Mouse (Mus musculus) forebrain, embryonic 11.5 days (tissue): Measurements from ENCODE around the gene Ephb2. TPM values are rescaled to one million over a fixed set of nuclear protein-coding genes. Genes with fewer than 3 reads are reported as not detected.

Experiments used
- ATAC-seq: fragments of 200-750 bp; cut with Nextera tagmentation; replicated peaks from 2 replicates; pipeline ENCODE4 v1.8.0; 2017; ENCODE audit warnings: moderate TSS enrichment; ENCODE audit not compliant: low FRiP score
- DNase-seq: peaks from one replicate; pipeline ENCODE4 v3.0.0-alpha.2; 2017; ENCODE audit warnings: low spot score
- H3K27ac ChIP-seq: fragments of 300-500 bp; sonication (generic); 2 replicates; pipeline ENCODE4 v1.5.1; 2014; ENCODE audit warnings: low read depth, low read length
- H3K27me3 ChIP-seq: fragments of 300-500 bp; sonication (generic); 2 replicates; pipeline ENCODE4 v1.6.1; 2014; ENCODE audit warnings: mild to moderate bottlenecking, low read length, mixed read lengths; ENCODE audit not compliant: control insufficient read depth, insufficient read depth
- H3K36me3 ChIP-seq: fragments of 300-500 bp; sonication (generic); 2 replicates; pipeline ENCODE4 v1.6.1; 2014; ENCODE audit warnings: mild to moderate bottlenecking, low read length, moderate library complexity, mixed read lengths; ENCODE audit not compliant: control insufficient read depth, insufficient read depth
- H3K4me1 ChIP-seq: fragments of 300-500 bp; sonication (generic); replicated peaks from 2 replicates; pipeline ENCODE4 v1.6.1; 2014; ENCODE audit warnings: low read length, mixed read lengths; ENCODE audit not compliant: control insufficient read depth, insufficient read depth
- H3K4me2 ChIP-seq: fragments of 300-500 bp; sonication (generic); 2 replicates; pipeline ENCODE4 v1.6.1; 2014; ENCODE audit warnings: low read depth, mild to moderate bottlenecking, low read length, moderate library complexity, mixed read lengths; ENCODE audit not compliant: severe bottlenecking
- H3K4me3 ChIP-seq: fragments of 300-500 bp; sonication (generic); 2 replicates; pipeline ENCODE4 v1.5.1; 2014; ENCODE audit warnings: low read depth, low read length
- H3K9ac ChIP-seq: fragments of 300-500 bp; sonication (generic); 2 replicates; pipeline ENCODE4 v1.6.1; 2014; ENCODE audit warnings: low read length
- H3K9me3 ChIP-seq: fragments of 300-500 bp; sonication (generic); 2 replicates; pipeline ENCODE4 v1.6.1; 2016; ENCODE audit warnings: low read length, mixed read lengths; ENCODE audit not compliant: control insufficient read depth
- WGBS: fragments of 180-500 bp; shearing (Covaris S2); extraction: QIAGEN DNeasy Blood & Tissue Kit; methylation state at CpG from one replicate; pipeline ENCODE4 v1.1.7; 2014; 5-methylcytosine and 5-hydroxymethylcytosine counted together
- polyA plus RNA-seq: library from polyadenylated mRNA; unstranded; fragments of >200 nt; fragmentation: Nextera tagmentation; extraction: Ambion mirVana; gene quantifications from 2 replicates; pipeline ENCODE4 v1.2.1, GENCODE M21; 2014

Ephb2 gene
- polyA plus RNA-seq, 1 experiment from 2014 or later: 36.9 TPM

DNA sequence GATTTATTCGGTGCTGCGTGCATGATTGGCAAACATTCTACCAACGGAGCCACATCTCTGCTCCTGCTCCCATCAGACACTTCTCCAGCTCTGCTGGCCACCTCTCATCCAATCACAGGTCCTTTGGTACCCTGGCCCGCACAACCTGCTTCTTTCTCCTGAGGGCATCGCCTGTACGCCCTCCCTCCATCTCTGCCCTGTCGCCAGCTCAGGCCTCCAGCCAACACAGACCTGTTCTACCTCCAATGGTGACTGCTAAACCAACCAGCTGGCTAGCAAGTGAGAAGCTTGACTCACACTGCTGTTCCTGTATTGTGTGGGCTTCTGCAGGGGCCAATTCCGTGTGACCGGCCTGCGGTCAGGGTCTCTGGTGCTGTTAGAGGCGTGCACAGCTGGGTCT, 134.6 kb downstream of the Ephb2 start:
- Histone ChIP-seq H3K9me3 (no peaks in the 10 kb centered on the region), H3K4me2 (no peak overlapping the region), H3K36me3 (no peaks in the 10 kb centered on the region), H3K9ac (no peak overlapping the region), H3K27me3 (no peaks in the 10 kb centered on the region), H3K27ac (no peak overlapping the region), H3K4me1 (peaks cover 22% of the 10 kb centered on the region), H3K4me3 (no peak overlapping the region)
- no peak for ATAC-seq
- no peak for DNase-seq
- 91% methylated on average over 11 of the region's 11 CpGs for WGBS

DNA sequence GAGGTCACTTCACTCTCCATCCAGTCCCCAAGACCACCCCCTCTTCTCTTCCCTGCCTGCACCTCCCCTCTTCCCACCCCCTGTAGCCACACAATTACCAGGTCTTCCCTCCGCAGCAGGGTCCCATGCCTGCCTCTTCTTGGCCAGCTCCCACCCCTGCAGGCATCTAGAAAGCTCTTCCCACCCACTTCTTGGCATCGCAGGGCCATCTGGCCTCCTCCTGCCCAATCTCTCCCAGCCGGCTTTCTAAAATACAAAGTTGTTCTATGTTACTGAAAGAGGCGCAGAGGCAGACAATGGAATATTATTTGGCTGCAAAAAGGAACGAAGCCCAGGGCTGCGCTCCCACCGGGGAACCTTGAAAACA, 136.7 kb downstream of the Ephb2 start:
- Histone ChIP-seq H3K9me3 (no peaks in the 10 kb centered on the region), H3K4me3 (no peak overlapping the region), H3K27ac (no peak overlapping the region), H3K27me3 (no peaks in the 10 kb centered on the region), H3K9ac (no peak overlapping the region), H3K36me3 (no peaks in the 10 kb centered on the region; the same call in 1 of the 2 replicates), H3K4me1 (peaks cover 13% of the 10 kb centered on the region; the same call in 1 of the 2 replicates), H3K4me2 (no peak overlapping the region)
- DNase-seq: no peak
- 64% methylated on average over 7 of the region's 7 CpGs for WGBS
- ATAC-seq: no peak

DNA sequence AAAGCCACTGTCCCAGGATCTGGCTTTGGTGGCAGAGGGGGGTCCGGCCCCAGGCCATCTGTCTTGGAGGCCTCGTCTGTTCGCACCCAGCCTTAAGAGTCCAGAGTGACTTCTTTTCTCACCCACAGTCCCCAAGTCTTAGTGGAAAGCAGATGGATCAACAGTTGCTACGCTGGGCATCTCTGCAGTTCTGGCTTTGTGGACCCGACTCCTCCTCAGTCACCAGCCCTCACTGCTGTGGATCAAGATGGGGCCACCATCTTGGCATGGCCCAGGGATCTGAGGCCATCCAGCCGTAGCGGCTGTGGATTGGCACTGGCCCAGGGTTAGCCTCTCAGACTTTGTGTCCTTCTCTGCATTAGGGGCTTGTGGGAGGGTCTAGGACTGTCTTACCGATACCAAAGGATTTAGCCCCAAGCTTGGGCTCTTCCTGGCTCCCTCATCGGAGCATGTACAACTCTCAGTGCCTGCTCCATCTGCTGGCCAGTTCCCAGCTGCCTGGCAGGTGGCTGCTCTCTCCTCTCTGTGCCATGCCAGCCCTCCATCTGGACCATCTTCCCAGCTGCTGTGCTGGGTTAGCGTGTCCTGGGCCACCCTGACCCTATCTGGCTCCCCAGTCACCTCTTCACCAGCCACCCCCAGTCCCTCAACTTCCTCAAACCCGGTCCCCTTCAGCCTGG, 137.2 kb downstream of the Ephb2 start:
- H3K4me2 ChIP-seq: no peak overlapping the region
- no peak overlapping the region for H3K9ac ChIP-seq
- no peak overlapping the region for H3K4me3 ChIP-seq
- no peaks in the 10 kb centered on the region for H3K9me3 ChIP-seq
- H3K27me3 ChIP-seq: no peaks in the 10 kb centered on the region
- 84% methylated on average over 11 of the region's 11 CpGs for WGBS
- ATAC-seq: no peak
- H3K36me3 ChIP-seq: peaks cover 3% of the 10 kb centered on the region; the same call in 1 of the 2 replicates
- no peak overlapping the region for H3K27ac ChIP-seq
- peaks cover 13% of the 10 kb centered on the region; the same call in 1 of the 2 replicates for H3K4me1 ChIP-seq
- no peak for DNase-seq

DNA sequence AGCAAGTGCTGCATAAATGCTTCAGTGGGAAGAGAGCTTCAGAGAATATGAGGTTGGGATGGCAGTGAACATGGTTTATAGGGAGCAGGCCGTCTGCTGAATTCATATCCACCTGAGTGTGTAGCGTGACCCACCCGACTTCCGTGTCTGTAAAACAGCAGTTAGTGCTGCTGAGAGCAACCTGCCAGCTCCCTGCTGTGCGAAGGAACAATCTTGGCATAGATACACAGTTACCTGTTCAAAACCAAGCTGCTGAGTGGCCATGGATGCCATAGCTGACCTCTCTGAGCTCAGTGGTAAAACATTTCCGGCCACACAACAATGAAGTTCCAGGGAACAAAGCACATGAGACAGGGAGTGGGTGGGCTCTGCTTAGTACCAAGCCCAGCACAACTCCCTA, 138.5 kb downstream of the Ephb2 start:
- no peak overlapping the region for H3K4me3 ChIP-seq
- H3K9me3 ChIP-seq: no peaks in the 10 kb centered on the region
- H3K27ac ChIP-seq: no peak overlapping the region
- ATAC-seq (no peak), DNase-seq (no peak)
- H3K9ac ChIP-seq: no peak overlapping the region
- no peak overlapping the region for H3K4me2 ChIP-seq
- H3K4me1 ChIP-seq: peaks cover 8% of the 10 kb centered on the region; the same call in 1 of the 2 replicates
- H3K27me3 ChIP-seq: no peaks in the 10 kb centered on the region
- 83% methylated on average over 6 of the region's 6 CpGs for WGBS
- H3K36me3 ChIP-seq: peaks cover 12% of the 10 kb centered on the region; the same call in 1 of the 2 replicates

DNA sequence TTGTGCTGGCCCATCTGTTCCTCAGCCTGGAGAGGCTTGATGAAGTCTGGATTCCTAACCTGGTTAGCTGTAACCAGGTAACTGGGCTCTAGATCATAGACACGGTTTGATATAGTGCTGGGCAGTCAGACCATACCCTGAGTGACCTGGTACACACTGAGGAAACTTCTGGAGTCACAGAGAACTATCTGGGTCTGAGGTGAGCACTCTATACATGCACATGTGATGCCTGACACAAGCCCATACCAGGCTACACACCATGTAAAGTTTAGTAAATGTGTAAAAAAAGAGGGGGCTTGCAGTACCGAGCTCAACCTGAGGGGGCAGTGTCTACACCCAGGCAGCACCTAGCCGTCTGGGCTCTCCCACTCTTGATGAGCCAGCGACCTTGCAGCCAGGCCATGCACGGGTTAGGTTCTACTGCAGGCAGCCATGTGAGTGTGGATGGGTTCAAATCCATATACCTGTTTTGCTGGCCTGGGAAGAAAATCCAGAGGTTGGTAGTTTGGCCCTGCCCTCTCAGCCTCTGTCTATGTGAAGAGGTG, 139.3 kb downstream of the Ephb2 start:
- WGBS: 21% methylated on average over 5 of the region's 5 CpGs
- DNase-seq: peak; percentile 87
- H3K36me3 ChIP-seq: peaks cover 16% of the 10 kb centered on the region; the same call in 1 of the 2 replicates

DNA sequence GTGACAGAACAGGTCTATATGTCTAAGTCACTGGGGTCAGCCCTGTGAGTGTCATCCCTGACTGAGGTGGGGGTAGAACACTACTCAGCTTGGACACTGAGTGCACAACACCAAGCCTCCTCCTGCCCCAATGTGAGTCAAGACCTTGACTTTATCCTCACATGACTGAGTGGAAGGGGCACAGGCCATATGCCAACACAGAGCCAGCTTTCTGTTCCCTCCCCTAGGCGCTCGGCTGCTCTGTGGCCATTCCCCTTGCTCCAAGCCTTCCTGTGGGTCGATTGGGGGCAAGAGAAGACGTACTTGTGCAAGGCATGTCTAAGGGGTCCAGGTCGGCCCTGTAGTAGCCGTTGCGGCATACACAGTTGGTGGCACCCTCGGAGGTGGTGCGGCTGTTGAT, 140.1 kb downstream of the Ephb2 start:
- Histone ChIP-seq H3K4me3 (no peak overlapping the region), H3K4me1 (peaks cover 5% of the 10 kb centered on the region; the same call in 1 of the 2 replicates), H3K9me3 (no peaks in the 10 kb centered on the region), H3K27ac (no peak overlapping the region), H3K36me3 (peaks cover 16% of the 10 kb centered on the region; the same call in 1 of the 2 replicates), H3K27me3 (no peaks in the 10 kb centered on the region), H3K4me2 (no peak overlapping the region), H3K9ac (no peak overlapping the region)
- DNase-seq (no peak), ATAC-seq (no peak)
- WGBS: 95% methylated on average over 9 of the region's 9 CpGs

More for the DNA sequence above, 139.3 kb downstream of the Ephb2 start:
- Histone ChIP-seq H3K27ac (no peak overlapping the region), H3K4me1 (peaks cover 7% of the 10 kb centered on the region; the same call in 1 of the 2 replicates), H3K27me3 (no peaks in the 10 kb centered on the region), H3K9me3 (no peaks in the 10 kb centered on the region), H3K4me3 (no peak overlapping the region), H3K9ac (no peak overlapping the region), H3K4me2 (no peak overlapping the region)
- ATAC-seq: 0 out of 2 replicates have a peak, but pooled peaks have one; percentile 21

DNA sequence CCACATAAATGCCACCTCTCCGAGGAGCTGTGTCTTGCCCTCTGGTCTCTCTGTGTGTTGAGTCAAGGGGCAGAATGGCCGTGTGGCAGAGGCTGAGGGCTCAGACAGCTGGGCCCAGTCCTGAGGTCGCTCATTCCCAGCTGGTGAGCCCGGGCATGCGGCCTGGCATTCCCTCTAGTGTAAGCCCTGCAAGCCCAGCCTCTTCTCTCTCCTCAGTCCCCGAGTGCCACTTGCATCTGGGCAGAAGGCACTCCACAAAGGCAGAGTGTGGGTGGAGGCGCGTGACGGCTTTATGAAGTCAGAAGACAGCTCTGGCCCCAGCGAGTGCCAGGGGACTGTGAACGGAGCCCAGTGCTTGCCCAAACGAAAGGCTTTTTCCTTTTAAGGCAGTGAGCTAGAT, 145.8 kb downstream of the Ephb2 start:
- 0 out of 2 replicates have a peak, but pooled peaks cover 4% of the 10 kb centered on the region for H3K4me1 ChIP-seq
- peaks cover 16% of the 10 kb centered on the region; the same call in 1 of the 2 replicates for H3K36me3 ChIP-seq
- no peak overlapping the region for H3K4me3 ChIP-seq
- 94% methylated on average over 12 of the region's 12 CpGs for WGBS
- no peak overlapping the region for H3K9ac ChIP-seq
- no peak overlapping the region for H3K4me2 ChIP-seq
- no peaks in the 10 kb centered on the region for H3K9me3 ChIP-seq
- no peak for ATAC-seq
- no peak for DNase-seq
- no peak overlapping the region for H3K27ac ChIP-seq
- H3K27me3 ChIP-seq: no peaks in the 10 kb centered on the region

DNA sequence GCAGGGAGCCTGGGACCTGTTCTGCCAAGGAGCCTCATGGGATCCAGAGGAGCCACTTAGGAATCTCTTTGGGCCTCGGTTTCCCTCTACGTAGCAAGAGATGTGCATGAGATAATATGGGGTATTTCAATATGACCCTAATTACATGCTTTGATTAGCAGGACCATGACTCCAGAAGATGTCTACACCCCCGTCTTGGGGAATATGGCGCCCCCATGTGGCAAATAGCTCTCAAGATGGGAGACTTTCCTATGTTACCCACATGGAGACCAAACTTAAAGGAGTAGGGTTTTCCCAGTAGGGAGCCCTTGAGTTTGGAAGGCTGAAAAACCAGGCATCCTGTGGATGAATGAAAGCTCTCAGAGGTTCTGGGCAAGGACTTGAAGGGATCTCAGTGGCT, 147.7 kb downstream of the Ephb2 start:
- H3K9ac ChIP-seq: no peak overlapping the region
- H3K9me3 ChIP-seq: no peaks in the 10 kb centered on the region
- H3K27ac ChIP-seq: no peak overlapping the region
- no peak overlapping the region for H3K4me3 ChIP-seq
- H3K4me2 ChIP-seq: no peak overlapping the region
- ATAC-seq (no peak), DNase-seq (no peak)
- 71% methylated on average over 4 of the region's 4 CpGs for WGBS
- H3K4me1 ChIP-seq: 0 out of 2 replicates have a peak, but pooled peaks cover 4% of the 10 kb centered on the region
- peaks cover 13% of the 10 kb centered on the region; the same call in 1 of the 2 replicates for H3K36me3 ChIP-seq
- no peaks in the 10 kb centered on the region for H3K27me3 ChIP-seq
